Mouse (Mus musculus) heart, postnatal 14 days (tissue): ENCODE measurements around the gene Adk. TPM values are rescaled to one million over a fixed set of nuclear protein-coding genes. Genes with fewer than 3 reads are reported as not detected.

Experiments used
- DNase-seq, 2 experiments: peaks; one replicate each; pipeline ENCODE4 v3.0.0; 2021 to 2022
- intact Hi-C: fragments of 180-260 bp; cut with DNase I; formaldehyde crosslinking; loops from one replicate; pipeline ENCODE4 v1.15.1; 2025
- total RNA-seq, 2 experiments: library from RNA; stranded (reverse); gene quantifications; 2 replicates each; pipeline ENCODE4 v1.2.3; 2021

The Adk gene
- total RNA-seq, 2 experiments from 2014 or later: 186 to 196 TPM

- no peak for DNase-seq
- intact Hi-C loops: no loop called here
Observed at GRCm38 (mm10) chr14:21310530-21310929, 258.2 kb downstream of the Adk start.

GRCm38 (mm10) chr14:21313561-21314342 lies 261.4 kb downstream of the Adk start:
- intact Hi-C loops: no loop called here
- no peak for DNase-seq

- DNase-seq: no peak
- intact Hi-C loops: no loop called here
Observed at GRCm38 (mm10) chr14:21314466-21314865, 262.1 kb downstream of the Adk start.

- intact Hi-C loops: no loop called here
Observed at GRCm38 (mm10) chr14:21334826-21335225, 282.5 kb downstream of the Adk start.

GRCm38 (mm10) chr14:21335691-21336314 lies 283.4 kb downstream of the Adk start:
- intact Hi-C loops: no loop called here
- DNase-seq: no peak

More at GRCm38 (mm10) chr14:21334826-21335225, 282.5 kb downstream of the Adk start:
- DNase-seq: no peak

GRCm38 (mm10) chr14:21337948-21338347 lies 285.6 kb downstream of the Adk start:
- no peak for DNase-seq
- intact Hi-C loops: no loop called here

- intact Hi-C loops: no loop called here
- no peak for DNase-seq
Observed at GRCm38 (mm10) chr14:21341195-21341594, 288.8 kb downstream of the Adk start.

- intact Hi-C loops: no loop called here
- DNase-seq: no peak
Observed at GRCm38 (mm10) chr14:21342984-21343383, 290.6 kb downstream of the Adk start.

- DNase-seq: no peak
- intact Hi-C loops: no loop called here
Observed at GRCm38 (mm10) chr14:21344896-21345295, 292.5 kb downstream of the Adk start.

GRCm38 (mm10) chr14:21348611-21349260 lies 296.4 kb downstream of the Adk start:
- intact Hi-C loops: no loop called here
- no peak for DNase-seq

GRCm38 (mm10) chr14:21351646-21352045 lies 299.3 kb downstream of the Adk start:
- intact Hi-C loops: no loop called here
- DNase-seq: no peak

- no peak for DNase-seq
- intact Hi-C loops: no loop called here
Observed at GRCm38 (mm10) chr14:21356286-21356685, 303.9 kb downstream of the Adk start.

GRCm38 (mm10) chr14:21359207-21359895 lies 307.0 kb downstream of the Adk start:
- no peak for DNase-seq
- intact Hi-C loops: no loop called here

GRCm38 (mm10) chr14:21359896-21360525 lies 307.6 kb downstream of the Adk start:
- intact Hi-C loops: no loop called here
- no peak for DNase-seq

GRCm38 (mm10) chr14:21367095-21367494 lies 314.7 kb downstream of the Adk start:
- peak in 1 of 2 experiments; percentile 11 for DNase-seq
- intact Hi-C loops: no loop called here

GRCm38 (mm10) chr14:21368622-21369021 lies 316.2 kb downstream of the Adk start:
- no peak for DNase-seq
- intact Hi-C loops: no loop called here

- intact Hi-C loops: no loop called here
- peak; percentile 80 to 83 for DNase-seq
Observed at GRCm38 (mm10) chr14:21369127-21369526, 316.8 kb downstream of the Adk start.

- no peak for DNase-seq
- intact Hi-C loops: no loop called here
Observed at GRCm38 (mm10) chr14:21371946-21372345, 319.6 kb downstream of the Adk start.

GRCm38 (mm10) chr14:21372689-21373088 lies 320.3 kb downstream of the Adk start:
- DNase-seq: no peak
- intact Hi-C loops: no loop called here

- intact Hi-C loops: no loop called here
- no peak for DNase-seq
Observed at GRCm38 (mm10) chr14:21383701-21384428, 331.5 kb downstream of the Adk start.
